Mouse (Mus musculus) embryonic facial prominence, embryonic 11.5 days (tissue): Measurements from ENCODE around the gene Gm5741. TPM values are rescaled to one million over a fixed set of nuclear protein-coding genes. Genes with fewer than 3 reads are reported as not detected.

Source experiments
- ATAC-seq: fragments of 200-750 bp; cut with Nextera tagmentation; replicated peaks from 2 replicates; pipeline ENCODE4 v1.8.0; 2017; ENCODE audit warnings: low read depth; ENCODE audit not compliant: insufficient number of reproducible peaks, low FRiP score, low TSS enrichment
- DNase-seq: peaks from one replicate; pipeline ENCODE4 v3.0.0-alpha.2; 2015; ENCODE audit warnings: low spot score
- H3K27ac ChIP-seq: fragments of 300-500 bp; sonication (generic); replicated peaks from 2 replicates; pipeline ENCODE4 v1.5.1; 2014; ENCODE audit warnings: mild to moderate bottlenecking, low read depth, low read length, control low read depth
- H3K27me3 ChIP-seq: fragments of 300-500 bp; sonication (generic); 2 replicates; pipeline ENCODE4 v1.6.1; 2014; ENCODE audit warnings: mild to moderate bottlenecking, low read length, moderate library complexity, mixed read lengths; ENCODE audit not compliant: control insufficient read depth, insufficient read depth
- H3K36me3 ChIP-seq: fragments of 300-500 bp; sonication (generic); replicated peaks from 2 replicates; pipeline ENCODE4 v1.6.1; 2014; ENCODE audit warnings: low read depth, mild to moderate bottlenecking, low read length, moderate library complexity, mixed read lengths; ENCODE audit not compliant: control insufficient read depth, insufficient read depth
- H3K4me1 ChIP-seq: fragments of 300-500 bp; sonication (generic); 2 replicates; pipeline ENCODE4 v1.6.1; 2014; ENCODE audit warnings: low read length, mixed read lengths; ENCODE audit not compliant: control insufficient read depth, insufficient read depth
- H3K4me2 ChIP-seq: fragments of 300-500 bp; sonication (generic); 2 replicates; pipeline ENCODE4 v1.6.1; 2014; ENCODE audit warnings: low read depth, mild to moderate bottlenecking, control low read depth, low read length, moderate library complexity
- H3K4me3 ChIP-seq: fragments of 300-500 bp; sonication (generic); 2 replicates; pipeline ENCODE4 v1.5.1; 2014; ENCODE audit warnings: low read depth, low read length, control low read depth
- H3K9ac ChIP-seq: fragments of 300-500 bp; sonication (generic); replicated peaks from 2 replicates; pipeline ENCODE4 v1.6.1; 2014; ENCODE audit warnings: mild to moderate bottlenecking, control low read depth, low read length
- H3K9me3 ChIP-seq: fragments of 300-500 bp; sonication (generic); replicated peaks from 2 replicates; pipeline ENCODE4 v1.6.1; 2016; ENCODE audit warnings: mild to moderate bottlenecking, low read length, inconsistent platforms, mixed read lengths; ENCODE audit not compliant: control insufficient read depth
- WGBS: fragments of 180-500 bp; shearing (Covaris S2); extraction: QIAGEN DNeasy Blood & Tissue Kit; methylation state at CpG from one replicate; pipeline ENCODE4 v1.1.7; 2014; 5-methylcytosine and 5-hydroxymethylcytosine counted together
- polyA plus RNA-seq: library from polyadenylated mRNA; unstranded; fragments of >200 nt; fragmentation: Nextera tagmentation; extraction: Ambion mirVana; gene quantifications from 2 replicates; pipeline ENCODE4 v1.2.1, GENCODE M21; 2014

Gene Gm5741
- polyA plus RNA-seq, 1 experiment from 2014 or later = not detected

- Histone ChIP-seq H3K27ac (no peak overlapping the region), H3K4me3 (peak overlapping the region; percentile 88), H3K9ac (peak overlapping the region; percentile 89), H3K4me2 (peak overlapping the region; percentile 68), H3K36me3 (no peaks in the 10 kb centered on the region; the same call in 1 of the 2 replicates), H3K9me3 (no peaks in the 10 kb centered on the region), H3K4me1 (no peaks in the 10 kb centered on the region), H3K27me3 (no peaks in the 10 kb centered on the region)
- ATAC-seq (no peak), DNase-seq (no peak)
- 37% methylated on average over 9 of the region's 9 CpGs for WGBS
These were observed 4.7 kb upstream of the Gm5741 start for GRCm38 (mm10) chr8:85072364-85072929.

- peak within 1 kb of the TSS; percentile 68 for H3K4me2 ChIP-seq
- peak within 1 kb of the TSS; percentile 89 for H3K9ac ChIP-seq
- WGBS = under 1% methylated on average over 68 of the region's 68 CpGs
- no peaks in the 10 kb centered on the region for H3K9me3 ChIP-seq
- DNase-seq (peak; percentile 96), ATAC-seq (peak; percentile 68)
- no peaks in the 10 kb centered on the region for H3K4me1 ChIP-seq
- peak within 1 kb of the TSS; percentile 93 for H3K27ac ChIP-seq
- H3K27me3 ChIP-seq = no peaks in the 10 kb centered on the region
- H3K4me3 ChIP-seq = peak within 1 kb of the TSS; percentile 88
- H3K36me3 ChIP-seq = no peaks in the 10 kb centered on the region; the same call in 1 of the 2 replicates
These were observed 3.9 kb upstream of the Gm5741 start, which contains the start of gene Dhps for GRCm38 (mm10) chr8:85071514-85072281. Dhps (plus strand) TSS chr8:85071757.

DNA sequence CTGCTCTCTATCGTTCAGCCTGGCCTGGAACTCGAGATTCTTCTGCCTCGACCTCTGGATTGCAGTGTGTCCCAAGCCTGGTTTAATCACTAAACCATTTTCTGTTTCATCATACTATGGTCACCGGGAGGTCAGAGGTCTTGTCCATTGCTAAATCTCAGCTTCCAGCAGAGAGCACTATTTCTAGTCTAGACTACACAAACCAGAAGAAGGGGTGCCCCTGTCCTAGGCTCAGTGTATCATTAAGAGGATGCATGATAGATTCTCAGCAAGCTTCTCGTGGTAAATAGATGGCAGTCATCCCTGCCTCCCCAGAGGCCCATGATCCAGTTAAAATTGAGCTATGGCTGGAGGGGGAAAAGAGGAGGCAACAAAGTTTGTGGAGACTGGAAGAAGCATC lies 3.3 kb upstream of the Gm5741 start:
- ATAC-seq (no peak), DNase-seq (no peak)
- Histone ChIP-seq H3K4me1 (no peaks in the 10 kb centered on the region), H3K4me2 (peak overlapping the region; percentile 68), H3K36me3 (no peaks in the 10 kb centered on the region; the same call in 1 of the 2 replicates), H3K27ac (peak overlapping the region; percentile 93; the same call in 1 of the 2 replicates), H3K9me3 (no peaks in the 10 kb centered on the region), H3K4me3 (peak overlapping the region; percentile 88; the same call in 1 of the 2 replicates), H3K27me3 (no peaks in the 10 kb centered on the region), H3K9ac (peak overlapping the region; percentile 23; the same call in 1 of the 2 replicates)
- WGBS = 84% methylated on average over 5 of the region's 5 CpGs

- ATAC-seq = no peak
- H3K36me3 ChIP-seq = no peaks in the 10 kb centered on the region
- DNase-seq = no peak
These were observed 627 bp downstream of the Gm5741 start for GRCm38 (mm10) chr8:85067155-85067554.

GRCm38 (mm10) chr8:85065213-85065612 lies 2.6 kb downstream of the Gm5741 start:
- DNase-seq = no peak
- no peak overlapping the region for H3K9ac ChIP-seq
- WGBS = 56% methylated on average over 2 of the region's 2 CpGs
- H3K4me3 ChIP-seq = no peak overlapping the region
- H3K4me1 ChIP-seq = 0 out of 2 replicates have a peak, but pooled peaks cover 2% of the 10 kb centered on the region
- no peaks in the 10 kb centered on the region for H3K27me3 ChIP-seq
- H3K27ac ChIP-seq = no peak overlapping the region
- no peaks in the 10 kb centered on the region for H3K36me3 ChIP-seq
- no peaks in the 10 kb centered on the region for H3K9me3 ChIP-seq
- no peak for ATAC-seq
- no peak overlapping the region for H3K4me2 ChIP-seq

More at GRCm38 (mm10) chr8:85067155-85067554, 627 bp downstream of the Gm5741 start:
- H3K9ac ChIP-seq = no peak overlapping the region
- H3K4me2 ChIP-seq = no peak overlapping the region; the same call in 1 of the 2 replicates
- H3K27me3 ChIP-seq = no peaks in the 10 kb centered on the region
- no peak overlapping the region for H3K4me3 ChIP-seq
- WGBS = 98% methylated on average over 2 of the region's 2 CpGs
- H3K4me1 ChIP-seq = no peaks in the 10 kb centered on the region
- H3K9me3 ChIP-seq = no peaks in the 10 kb centered on the region
- H3K27ac ChIP-seq = no peak overlapping the region

DNA sequence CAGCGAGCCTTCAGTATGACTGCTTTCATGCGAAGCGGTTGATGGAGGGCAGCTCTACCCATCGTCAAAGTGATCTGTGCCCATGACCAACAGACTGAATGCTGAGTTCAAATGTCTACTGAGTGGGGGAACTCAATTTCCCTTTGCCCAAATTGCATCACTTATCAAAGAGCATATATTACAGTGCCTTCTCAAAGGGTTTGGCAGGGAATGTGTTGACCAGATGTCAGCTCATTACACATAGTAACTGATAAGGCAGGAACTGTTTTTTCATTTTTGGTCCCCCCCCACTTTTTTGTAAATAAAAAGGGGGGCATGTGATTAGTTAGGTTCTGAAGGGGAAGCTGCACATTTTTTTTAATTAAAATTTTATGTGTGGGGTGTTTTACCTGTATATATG lies 5.2 kb downstream of the Gm5741 start:
- H3K4me2 ChIP-seq = no peak overlapping the region
- H3K27me3 ChIP-seq = no peaks in the 10 kb centered on the region
- 97% methylated on average over 4 of the region's 4 CpGs for WGBS
- 0 out of 2 replicates have a peak, but pooled peaks cover 2% of the 10 kb centered on the region for H3K4me1 ChIP-seq
- DNase-seq (no peak), ATAC-seq (no peak)
- H3K4me3 ChIP-seq = no peak overlapping the region
- H3K36me3 ChIP-seq = no peaks in the 10 kb centered on the region
- H3K27ac ChIP-seq = no peak overlapping the region
- no peaks in the 10 kb centered on the region for H3K9me3 ChIP-seq
- H3K9ac ChIP-seq = no peak overlapping the region

GRCm38 (mm10) chr8:85059879-85060616 lies 7.7 kb downstream of the Gm5741 start, which contains the start of gene Fbxw9:
Fbxw9 (plus strand) TSS chr8:85060055.
- Histone ChIP-seq H3K9me3 (no peaks in the 10 kb centered on the region), H3K27ac (no peak within 1 kb of the TSS), H3K4me2 (peak within 1 kb of the TSS; percentile 92), H3K4me3 (peak within 1 kb of the TSS; percentile 77), H3K4me1 (0 out of 2 replicates have a peak, but pooled peaks cover 2% of the 10 kb centered on the region), H3K36me3 (0 out of 2 replicates have a peak, but pooled peaks cover 5% of the 10 kb centered on the region), H3K27me3 (no peaks in the 10 kb centered on the region), H3K9ac (peak within 1 kb of the TSS; percentile 67)
- DNase-seq (peak; percentile 96), ATAC-seq (peak; percentile 84)
- under 1% methylated on average over 52 of the region's 53 CpGs for WGBS
